Mouse (Mus musculus) cerebellum, adult 9-10 months (tissue): Measurements from ENCODE around the gene Slfn9.
"Not testable (repeated sequence)": the region's sequence is repeated elsewhere in the genome, so short reads cannot be mapped to it uniquely, and the experiment has no call there.

Experiments used
- DNase-seq: peaks from one replicate; pipeline ENCODE4 v3.0.0; 2022

The Slfn9 gene

DNA sequence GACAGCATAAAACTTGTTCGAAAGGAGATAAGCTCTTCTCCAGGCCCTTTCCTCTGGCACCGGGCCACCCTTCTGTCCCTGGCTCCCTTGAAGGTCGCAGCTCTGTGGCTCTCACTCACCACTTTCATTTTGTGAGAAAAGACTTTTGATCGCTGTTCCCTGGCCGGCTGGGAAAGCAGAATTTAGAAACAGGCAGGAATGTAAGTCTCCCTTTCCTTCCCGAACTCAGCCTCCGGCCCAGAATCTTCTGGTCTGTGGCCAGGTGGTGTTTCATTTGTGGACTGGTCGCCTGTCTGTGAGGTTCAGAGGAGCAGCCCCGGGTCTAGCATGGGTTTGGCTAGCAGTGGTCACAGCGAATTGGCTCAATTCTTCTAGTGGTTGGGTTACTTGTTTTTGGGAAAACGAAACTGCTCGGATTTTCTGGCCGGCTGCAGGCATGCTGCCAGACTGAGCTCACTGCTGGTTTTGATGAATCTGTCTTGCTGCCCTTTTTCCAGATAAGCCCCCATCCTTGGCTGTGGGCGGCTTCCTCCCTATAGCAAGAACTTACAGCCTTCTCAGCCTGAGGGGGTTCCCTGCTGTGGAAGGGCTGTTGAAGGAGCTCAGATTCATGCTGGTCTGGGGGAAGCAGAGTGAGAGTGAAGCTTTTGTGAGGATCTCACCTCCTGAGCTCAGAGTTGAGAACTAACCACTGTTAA lies at the start of gene Slfn9:
Gene Slfn9 (minus strand): TSS at position 362 of the 698 bp plus-strand sequence.
- DNase-seq: peak; percentile 1

DNA sequence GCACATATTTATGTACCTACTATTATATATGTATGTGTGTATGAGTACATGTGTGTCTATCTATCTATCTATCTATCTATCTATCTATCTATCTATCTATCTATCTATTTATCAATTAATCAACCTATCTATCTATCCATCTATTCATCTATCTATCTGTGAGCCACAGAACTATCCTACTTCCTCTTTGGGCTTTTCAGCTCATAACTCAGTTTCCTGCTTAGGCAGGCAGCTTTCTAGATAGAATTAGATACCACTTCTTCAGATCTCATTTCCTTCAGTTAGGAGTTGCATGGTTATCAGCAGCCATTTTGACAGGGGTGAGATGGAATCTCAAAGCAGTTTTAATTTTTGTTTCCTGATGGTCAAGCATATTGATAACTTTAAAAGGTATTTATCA lies 49.4 kb upstream of the Slfn9 start:
- no peak for DNase-seq

DNA sequence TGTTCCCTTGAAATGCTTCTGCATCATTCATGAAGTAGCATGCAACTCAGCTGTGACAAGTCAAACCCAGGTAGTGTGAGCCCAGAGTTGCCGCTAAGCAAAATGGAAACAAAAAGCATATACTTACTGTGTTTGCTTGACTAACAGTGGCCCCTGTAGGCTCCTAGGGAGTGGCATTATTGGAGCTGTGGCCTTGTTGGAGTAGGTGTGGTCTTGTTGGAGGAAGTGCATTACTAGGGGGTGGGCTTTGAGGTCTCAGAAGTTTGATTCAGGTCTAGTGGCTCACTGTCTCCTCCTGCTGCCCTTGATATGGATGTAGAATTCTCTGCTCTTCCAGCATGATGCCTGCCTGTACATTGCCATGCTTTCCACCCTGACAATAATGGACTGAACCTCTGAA lies 48.7 kb upstream of the Slfn9 start:
- no peak for DNase-seq

DNA sequence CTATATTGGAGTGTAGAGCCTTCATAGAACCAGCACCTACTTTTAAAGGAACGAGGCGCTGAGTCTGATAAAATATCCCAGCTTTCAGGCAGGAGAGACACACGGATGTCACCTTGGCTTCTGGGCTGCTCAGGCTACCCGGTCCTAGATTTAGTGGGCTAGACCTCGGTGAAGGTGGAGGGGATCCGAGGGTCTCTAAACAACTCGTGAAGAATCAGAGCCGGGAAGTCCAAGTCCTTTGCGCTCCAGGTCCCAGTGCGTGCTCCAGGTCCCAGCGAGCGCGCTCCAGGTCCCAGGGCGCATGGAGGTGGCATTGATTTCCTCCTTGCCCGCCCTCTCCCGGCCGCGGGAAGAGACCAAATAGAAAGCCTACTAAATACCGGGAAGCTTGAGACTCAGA lies 48.2 kb upstream of the Slfn9 start:
- no peak for DNase-seq

DNA sequence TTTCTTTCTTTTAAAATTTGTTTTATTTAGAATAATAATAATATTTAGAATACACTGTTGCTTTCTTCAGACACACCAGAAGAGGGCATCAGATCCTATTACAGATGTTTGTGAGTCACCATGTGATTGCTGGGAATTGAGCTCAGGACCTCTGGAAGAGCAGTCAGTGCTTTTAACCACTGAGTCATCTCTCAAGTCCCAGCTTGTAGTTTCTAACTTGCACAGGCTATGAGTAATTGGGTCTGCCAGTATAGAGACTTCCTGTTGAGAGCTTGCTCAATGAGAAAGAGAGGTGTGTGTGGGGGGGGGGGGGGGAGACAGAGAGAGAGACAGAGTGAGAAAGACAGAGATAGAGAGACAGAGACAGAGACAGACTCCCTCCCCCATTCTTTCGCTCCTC lies 47.5 kb upstream of the Slfn9 start:
- no peak for DNase-seq

DNA sequence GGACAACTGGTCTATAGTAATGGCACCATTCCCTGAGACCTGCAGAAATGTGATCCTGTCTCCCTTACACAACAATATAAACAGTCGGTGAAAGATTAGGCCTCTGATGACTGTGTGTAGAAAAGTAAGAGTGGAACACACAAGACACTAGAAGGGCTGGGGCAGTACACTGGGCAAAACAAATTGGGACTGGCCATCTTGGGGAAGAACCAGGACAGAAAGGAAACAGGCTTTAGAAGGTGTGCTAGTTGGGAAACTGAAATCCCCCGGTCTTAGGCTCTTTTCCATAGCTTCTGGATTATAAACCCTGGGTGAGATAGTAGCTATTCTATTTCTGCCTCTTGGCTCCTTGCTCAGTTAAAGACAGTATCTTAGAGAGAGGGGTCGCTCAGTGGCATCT lies 47.1 kb upstream of the Slfn9 start:
- DNase-seq: not testable (repeated sequence)

DNA sequence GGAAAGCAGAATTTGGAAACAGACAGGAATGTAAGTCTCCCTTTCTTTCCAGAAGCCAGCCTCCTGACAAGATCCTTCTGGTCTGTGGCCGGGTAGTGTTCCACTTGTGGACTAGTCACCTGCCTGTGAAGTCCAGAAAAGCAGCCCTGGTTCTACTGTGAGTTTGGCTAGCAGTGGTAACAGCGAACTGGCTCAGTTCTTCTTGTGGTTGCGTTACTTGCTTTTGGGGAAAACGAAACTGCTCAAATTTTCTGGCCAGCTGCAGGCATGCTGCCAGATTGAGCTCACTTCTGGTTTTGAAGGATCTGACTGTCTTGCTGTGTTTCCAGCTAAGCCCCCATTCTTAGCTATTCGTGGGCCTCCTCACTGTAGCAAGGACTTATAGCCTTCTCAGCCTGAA lies 29.0 kb upstream of the Slfn9 start, which contains the start of gene Slfn8:
Gene Slfn8 (minus strand): TSS at position 190 of the 400 bp plus-strand sequence.
- DNase-seq: no peak

DNA sequence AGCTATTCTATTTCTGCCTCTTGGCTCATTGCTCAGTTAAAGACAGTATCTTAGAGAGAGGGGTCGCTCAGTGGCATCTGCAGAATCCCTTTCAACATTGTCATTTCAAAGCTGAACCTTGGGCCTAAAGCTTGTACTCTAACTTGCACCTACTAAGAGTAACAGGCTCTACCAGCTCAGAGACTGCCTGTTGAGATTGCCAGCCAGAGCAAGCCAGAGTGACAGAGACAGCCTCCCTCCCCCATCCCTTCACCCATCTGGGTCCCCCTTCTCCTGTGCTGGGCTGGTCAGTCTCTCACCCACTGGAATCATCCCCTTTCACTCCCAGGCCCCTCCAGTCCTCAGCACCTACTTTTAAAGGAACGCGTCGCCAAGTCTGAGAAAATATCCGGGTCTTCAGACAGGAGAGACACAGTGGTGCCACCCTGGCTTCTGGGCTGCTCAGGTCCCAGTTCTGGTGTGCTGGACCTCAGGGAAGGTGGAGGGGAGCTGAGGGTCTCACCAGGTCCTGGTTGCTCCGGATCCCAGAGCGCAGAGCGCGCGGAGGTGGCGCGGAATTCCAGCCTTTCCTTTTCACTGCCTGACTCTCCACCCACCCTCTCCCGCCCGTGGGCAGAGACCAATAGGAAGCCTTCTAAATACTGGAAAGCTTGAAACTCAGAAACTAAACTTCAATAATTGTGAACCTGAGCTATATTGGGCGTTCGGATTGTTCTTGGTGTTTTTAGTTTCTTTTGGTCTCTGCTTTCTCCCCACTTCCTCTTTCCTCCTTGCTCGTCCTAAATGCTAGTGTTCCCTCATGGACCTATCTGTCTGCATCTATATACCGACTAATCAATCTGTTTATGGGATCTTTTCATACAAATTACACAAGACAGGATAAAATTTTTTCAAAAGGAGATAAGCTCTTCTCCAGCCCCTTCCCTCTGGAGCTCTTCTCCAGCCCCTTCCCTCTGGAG lies 28.2 kb upstream of the Slfn9 start:
- not testable (repeated sequence) for DNase-seq

DNA sequence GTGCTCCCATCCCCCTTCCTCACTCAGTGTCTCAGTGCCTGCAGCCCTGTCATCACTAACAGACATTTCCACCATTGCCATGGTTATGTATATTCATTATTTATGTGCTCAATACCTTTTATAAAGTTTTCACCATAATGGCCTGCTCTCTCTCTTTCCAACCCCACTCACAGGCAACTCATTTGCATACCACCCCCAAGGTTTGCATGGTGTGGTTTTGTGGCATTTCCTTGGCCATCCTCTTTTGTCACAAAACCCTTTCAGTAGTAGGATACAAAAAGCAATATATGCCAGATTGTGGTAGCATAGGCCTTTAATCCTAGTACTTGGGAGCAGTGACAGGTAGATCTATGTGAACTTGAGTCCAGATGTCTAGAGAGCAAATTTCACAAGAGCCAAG lies 24.5 kb upstream of the Slfn9 start:
- DNase-seq: no peak

DNA sequence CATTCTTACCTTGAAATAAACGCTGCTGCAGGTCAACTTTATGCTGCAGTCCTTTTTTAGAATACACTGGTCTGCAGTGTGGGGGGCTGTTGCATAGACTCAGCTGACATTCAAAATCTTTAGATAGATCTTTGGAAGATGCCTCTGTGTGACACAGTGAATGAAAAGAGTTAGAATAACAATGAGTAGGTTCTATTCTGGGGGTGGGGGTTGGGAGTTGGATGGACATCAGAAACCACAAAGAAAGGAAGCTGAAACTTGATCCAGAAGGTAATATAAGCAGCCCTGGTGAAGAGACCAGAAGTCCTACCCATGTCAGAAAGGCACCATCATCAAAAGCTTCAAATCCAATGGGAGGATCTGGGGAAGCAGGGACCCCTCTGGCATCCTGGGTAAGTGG lies 21.7 kb upstream of the Slfn9 start:
- DNase-seq: no peak

DNA sequence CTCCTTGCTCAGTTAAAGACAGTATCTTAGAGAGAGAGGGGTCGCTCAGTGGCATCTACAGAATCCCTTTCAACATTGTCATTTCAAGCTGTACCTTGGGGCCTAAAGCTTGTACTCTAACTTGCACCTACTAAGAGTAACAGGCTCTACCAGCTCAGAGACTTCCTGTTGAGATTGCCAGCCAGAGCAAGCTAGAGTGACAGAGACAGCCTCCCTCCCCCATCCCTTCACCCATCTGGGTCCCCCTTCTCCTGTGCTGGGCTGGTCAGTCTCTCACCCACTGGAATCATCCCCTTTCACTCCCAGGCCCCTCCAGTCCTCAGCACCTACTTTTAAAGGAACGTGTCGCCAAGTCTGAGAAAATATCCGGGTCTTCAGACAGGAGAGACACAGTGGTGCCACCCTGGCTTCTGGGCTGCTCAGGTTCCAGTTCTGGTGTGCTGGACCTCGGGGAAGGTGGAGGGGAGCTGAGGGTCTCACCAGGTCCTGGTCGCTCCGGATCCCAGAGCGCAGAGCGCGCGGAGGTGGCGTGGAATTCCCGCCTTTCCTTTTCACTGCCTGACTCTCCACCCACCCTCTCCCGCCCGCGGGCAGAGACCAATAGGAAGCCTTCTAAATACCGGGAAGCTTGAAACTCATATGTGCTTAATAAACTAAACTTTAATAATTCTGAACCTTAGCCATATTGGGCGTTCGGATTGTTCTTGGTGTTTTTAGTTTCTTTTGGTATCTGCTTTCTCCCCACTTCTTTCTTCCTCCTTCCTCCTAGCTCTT lies 831 bp downstream of the Slfn9 start:
- not testable (repeated sequence) for DNase-seq

DNA sequence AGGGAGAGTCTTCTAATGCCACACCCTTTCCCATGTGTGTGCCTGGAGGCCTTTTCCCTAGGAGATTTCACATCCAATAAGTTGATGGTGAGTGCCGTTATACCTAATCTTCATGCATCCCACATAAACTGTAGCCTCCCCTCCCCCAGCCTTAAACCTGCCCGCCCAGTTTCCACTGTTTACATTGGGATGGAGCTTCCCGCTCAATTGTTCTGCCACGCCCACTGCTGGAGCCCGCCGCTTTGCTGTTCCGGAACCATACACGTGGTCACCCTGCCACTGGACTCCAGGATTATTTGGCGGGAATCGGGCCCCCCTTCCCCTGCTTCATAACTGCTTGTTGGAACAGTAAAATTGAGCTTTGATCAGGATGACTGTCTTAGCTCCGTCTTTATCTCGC lies 2.3 kb downstream of the Slfn9 start:
- DNase-seq: no peak

DNA sequence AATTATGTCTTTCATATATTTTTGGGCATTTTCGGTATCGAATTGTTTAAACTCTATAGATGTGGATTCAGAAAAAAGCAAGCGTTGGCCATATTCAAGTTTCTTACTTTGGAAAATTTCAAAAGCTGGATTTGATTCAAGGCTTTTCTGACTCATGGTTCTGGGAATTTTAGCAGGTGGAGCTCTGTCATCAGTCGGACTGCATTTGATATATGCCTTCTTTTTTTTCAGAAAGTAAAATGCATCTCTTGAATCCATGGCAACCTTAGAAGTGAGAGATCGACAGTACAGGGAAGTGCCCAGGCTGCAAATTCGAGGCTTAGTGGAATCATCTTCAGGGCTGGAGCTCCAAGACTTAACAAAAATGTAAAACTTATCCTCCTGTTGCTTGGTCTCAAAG lies 4.0 kb downstream of the Slfn9 start:
- DNase-seq: no peak

DNA sequence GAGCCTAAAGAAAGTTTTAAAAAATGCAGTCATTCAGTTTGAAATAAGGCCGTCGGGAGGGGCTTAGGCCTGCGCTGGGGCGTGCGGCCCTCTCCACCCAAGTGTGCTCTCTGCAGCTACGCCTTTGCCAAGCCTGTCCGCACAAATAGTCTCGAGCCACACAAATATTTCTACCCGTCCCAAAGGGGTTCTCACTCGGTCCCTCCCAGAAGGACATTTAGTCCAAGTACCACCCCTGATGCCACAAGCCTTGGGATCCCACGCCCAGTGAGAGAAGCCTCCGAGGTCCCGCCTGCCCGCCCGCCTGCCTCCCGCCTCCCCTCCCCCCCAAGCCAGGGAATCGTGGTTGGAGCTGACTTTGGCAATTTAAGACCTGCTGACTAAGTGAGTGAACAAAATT lies 8.4 kb downstream of the Slfn9 start:
- DNase-seq: no peak

DNA sequence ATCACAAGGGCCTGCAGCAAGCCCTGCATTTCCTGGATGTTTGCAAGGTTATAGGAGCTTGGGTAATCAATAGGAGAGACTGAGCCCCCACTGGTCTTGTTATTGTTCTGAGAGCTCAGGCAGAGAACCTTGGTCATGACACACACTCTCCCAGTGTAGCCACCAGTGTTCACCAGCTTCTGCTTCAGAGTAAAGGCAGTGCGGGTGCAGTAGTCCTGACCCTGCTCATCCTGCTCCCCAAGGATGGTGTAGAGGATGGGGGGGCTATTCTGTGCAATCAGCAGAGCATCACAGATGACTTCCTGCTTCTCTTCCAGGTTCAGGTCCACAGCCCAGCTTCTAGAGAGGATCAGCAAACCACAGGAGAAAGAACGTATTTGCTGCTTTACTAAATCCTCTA lies 9.2 kb downstream of the Slfn9 start:
- not testable (repeated sequence) for DNase-seq

DNA sequence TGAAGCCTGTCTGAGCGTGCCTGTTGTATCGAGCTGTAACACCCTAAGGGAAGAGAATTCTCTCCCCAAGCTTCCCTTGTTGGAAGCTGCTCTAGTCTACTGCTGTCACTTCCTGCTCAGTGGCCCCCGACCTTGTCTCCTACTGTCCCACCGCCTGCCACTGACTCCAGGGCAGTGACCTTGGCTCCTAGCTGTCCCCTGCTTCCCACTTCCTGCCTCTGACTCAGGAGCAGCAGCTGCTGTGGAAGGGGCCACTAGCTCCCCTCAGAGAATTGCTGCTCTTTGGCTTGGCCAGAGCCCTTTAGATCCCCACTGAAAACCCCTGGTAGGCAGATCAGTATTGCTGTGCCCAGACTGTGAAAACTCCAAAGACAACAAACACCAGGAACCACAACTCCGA lies 17.7 kb downstream of the Slfn9 start:
- no peak for DNase-seq

DNA sequence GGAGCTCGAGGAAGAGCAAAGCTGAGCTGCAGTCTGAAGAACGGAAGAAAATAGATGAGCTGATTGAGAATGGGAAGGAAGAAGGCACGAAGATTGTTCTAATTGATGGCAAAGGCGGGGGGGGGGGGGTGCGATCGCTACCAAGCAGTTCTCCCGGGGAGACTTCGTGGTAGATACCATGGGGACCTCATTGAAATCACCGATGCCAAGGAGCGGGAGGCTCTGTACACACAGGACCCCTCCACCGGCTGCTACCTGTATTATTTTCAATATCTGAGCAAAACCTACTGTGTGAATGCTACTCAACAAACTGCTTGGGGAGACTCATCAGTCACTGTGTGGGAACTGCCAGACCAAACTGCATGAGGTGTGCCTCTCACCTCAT lies 20.0 kb downstream of the Slfn9 start:
- no peak for DNase-seq

DNA sequence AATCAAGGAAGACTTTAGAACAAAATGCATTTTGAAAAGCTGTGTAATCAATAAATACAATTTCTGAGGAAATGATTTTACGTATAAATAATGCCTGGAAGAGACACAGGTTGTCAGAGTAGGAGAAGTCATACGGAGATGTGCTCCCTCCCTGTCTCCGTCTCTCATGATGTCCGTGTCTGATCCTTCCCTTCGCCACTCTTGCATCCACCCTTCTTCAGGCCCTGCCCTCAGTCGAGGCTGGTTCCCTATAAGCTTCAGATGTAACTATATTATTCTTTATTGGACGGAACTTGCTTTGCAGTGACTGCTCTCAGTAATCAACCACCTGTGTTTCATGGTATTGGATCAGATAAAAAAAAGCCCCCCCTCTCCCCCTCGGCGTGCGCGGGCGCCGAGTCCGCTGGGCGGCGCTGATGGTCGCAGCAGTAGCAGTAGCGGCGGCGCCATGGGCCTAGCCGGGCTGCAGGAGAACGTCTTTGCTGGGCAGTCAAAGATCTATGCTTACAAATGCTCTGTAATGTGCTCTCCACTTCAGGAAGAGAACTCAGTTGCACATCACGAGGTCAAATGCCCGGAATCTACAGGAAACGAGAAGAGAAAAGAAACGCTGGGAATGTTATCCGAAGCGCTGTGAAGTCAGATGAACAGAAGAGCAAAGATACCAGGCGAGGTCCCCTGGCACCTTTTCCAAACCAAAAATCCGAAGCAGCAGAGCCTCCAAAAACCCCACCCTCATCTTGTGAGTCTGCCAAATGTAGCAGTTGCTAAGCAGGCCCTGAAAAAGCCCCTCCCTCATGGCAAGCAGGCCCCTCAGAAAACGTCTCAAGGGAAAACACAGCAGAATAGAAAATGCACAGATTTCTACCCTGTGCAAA lies 20.7 kb downstream of the Slfn9 start:
- DNase-seq: peak; percentile 48

DNA sequence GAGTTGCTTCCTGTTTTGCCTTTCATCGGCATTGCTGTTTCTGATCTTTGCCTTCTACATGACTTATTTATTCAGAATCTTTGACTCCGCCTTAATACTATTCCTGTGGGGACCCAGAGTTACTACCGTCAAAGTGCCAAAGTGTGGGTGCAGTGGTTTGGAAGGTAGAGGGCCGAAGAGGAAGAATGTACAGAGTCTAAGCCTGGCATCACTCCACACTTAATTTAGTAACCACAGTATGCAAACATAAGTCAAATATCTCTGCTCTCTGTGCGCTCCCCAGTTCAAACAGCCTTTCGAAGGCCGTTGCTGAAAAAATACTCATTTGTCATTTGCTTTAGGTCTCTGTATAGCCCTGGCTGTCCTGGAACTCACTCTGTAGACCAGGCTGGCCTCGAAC lies 29.4 kb downstream of the Slfn9 start:
- no peak for DNase-seq

DNA sequence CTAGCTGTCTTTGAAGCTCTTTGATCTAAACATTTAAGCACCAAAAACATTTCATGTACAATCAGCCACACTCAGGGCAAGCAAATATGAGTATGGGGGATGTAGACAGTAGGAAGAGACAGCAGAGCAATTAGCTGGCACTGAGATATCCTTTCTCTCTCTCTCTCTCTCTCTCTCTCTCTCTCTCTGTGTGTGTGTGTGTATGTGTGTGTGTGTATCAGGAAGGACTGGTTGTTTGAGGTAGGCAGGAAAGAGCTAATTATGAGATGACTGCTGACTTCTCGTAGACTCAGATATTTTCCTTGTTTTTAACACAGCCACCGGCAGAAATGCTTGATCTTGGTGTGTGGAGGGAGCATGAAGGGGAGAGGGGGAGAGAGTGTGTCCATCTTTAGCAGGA lies 29.9 kb downstream of the Slfn9 start:
- no peak for DNase-seq

DNA sequence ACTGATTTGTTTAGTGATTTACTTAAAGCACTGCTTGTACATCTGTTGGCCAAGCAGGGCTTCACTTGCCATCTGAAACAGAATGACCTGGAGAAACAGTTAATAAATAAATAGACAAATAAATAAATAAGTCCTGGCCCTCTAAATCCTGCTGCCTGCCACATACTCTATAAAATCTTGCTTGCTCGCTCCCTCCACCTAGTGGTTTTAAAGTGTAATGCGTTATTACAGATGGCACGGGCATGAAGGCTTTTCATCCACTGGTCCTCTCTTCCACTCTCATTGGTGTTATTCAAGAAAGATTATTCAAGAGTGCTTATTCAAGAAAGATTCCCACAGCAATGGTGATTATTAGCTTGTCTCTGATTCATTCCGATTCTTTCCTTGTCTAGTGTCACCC lies 32.0 kb downstream of the Slfn9 start:
- DNase-seq: peak; percentile 56

DNA sequence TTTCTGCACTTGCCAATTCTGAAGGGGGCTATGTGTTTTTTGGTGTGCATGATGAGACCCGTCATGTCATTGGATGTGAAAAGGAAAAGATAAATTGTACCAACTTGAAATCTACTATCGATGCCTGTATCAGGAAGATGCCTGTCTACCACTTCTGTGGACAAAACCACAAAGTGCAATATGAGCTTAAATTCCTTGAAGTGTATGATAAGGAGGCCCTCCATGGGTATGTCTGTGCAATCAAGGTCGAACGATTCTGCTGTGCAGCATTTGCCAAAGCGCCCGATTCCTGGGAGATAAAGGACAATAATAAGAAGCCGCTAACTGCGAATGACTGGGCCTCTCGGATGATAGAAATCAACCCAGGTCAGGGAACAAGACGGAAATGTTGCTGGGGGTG lies 34.7 kb downstream of the Slfn9 start:
- no peak for DNase-seq
